Mouse (Mus musculus): ENCODE measurements around the gene Ager.
A peak's percentile ranks its signal among the peaks of the same experiment; 100 is the strongest.

Ager gene

GRCm38 (mm10) chr17:34635671-34636070 is 38.0 kb downstream of the Ager start:
- no peak for DNase-seq

- DNase-seq, result no peak
Observed at GRCm38 (mm10) chr17:34637459-34637858, 39.8 kb downstream of the Ager start.

DNA sequence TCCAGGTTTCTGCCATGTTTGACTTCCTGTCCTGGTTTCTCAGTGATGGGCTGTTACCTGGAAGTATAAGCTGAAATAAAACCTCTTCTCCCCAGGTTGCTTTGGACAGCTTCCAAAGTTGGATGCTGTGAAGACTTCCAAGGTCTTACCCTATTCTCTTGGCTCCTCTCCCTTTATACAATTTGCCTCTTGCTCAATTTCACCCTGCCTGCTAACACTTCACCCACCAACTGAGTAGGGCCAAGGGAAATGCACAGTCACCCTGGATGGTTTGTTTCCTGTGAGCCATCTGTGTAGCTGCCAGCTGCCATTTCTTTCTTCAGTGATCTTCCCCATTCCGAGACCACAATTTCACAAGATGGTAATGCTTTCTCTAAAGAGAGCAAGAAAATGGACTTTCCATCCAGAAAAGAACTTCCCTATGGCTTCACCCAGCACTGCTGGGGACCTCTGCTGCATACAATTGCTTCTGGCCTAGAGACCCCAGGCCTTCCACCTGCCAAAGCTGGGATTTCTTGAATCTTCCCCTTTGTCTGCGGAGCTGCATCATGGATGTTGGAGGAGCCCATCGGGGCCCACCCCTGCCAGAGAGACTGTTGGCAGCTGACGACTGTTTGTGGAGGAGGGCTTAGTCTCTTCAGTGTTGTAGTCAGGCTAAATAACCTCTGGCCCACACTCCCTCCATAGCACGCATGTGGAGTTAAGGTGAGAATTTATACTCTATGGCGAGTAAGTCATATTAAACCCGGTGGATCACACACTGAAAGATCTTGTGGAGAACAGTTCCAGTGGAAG is 42.0 kb downstream of the Ager start:
- DNase-seq, result peak; percentile 38

GRCm38 (mm10) chr17:34640778-34641601 is 43.3 kb downstream of the Ager start:
- peak; percentile 84 for DNase-seq

DNA sequence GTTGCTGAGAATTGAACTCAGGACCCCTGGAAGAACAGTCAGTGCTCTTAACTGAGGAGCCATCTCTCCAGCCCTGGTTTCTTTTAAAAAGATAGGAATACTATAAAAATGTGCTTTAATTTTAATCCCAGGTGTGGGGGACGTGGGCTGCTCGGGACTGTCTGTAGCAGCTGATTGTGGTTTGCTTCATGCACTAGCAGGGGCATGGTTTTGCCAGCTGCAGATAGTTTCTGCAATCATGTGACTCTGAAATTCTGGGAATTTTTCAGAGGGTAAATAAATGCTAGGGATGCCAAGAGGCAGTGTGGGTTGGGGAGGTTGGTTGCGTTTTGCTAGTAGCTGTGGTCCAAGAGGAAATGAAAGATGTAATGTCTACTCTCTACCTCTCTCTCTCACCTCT is 44.3 kb downstream of the Ager start:
- DNase-seq, result no peak

DNA sequence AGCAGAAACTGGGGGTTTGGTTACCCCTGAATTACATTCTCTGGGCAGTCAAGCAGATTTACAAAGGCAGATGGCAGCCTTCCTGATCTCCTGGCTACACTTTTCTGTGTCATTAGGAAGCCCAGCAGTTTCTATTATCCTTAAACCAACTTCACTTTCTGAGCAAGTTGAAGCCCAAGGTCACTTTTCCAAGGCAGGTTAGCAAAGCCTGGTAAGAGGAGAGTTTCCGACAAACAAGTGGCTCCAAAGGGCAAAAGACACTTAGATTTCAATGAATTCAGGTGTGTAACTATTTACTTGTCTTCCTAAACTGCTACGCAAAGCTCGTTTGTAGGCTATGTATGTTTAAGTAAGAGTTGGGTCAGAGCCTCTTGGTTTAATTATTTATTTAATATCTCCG is 45.7 kb downstream of the Ager start:
- no peak for DNase-seq

- peak; percentile 61 for DNase-seq
Observed at GRCm38 (mm10) chr17:34643944-34644343, 46.3 kb downstream of the Ager start.

- peak; percentile 95 for DNase-seq
Observed at GRCm38 (mm10) chr17:34644608-34645007, 46.9 kb downstream of the Ager start, which contains the start of gene Fkbpl. Gene Fkbpl, plus strand, starts transcription at chr17:34644764.

GRCm38 (mm10) chr17:34645256-34645829 is 47.7 kb downstream of the Ager start:
- no peak for DNase-seq

GRCm38 (mm10) chr17:34645831-34646511 is 48.3 kb downstream of the Ager start:
- DNase-seq, result peak; percentile 60

DNA sequence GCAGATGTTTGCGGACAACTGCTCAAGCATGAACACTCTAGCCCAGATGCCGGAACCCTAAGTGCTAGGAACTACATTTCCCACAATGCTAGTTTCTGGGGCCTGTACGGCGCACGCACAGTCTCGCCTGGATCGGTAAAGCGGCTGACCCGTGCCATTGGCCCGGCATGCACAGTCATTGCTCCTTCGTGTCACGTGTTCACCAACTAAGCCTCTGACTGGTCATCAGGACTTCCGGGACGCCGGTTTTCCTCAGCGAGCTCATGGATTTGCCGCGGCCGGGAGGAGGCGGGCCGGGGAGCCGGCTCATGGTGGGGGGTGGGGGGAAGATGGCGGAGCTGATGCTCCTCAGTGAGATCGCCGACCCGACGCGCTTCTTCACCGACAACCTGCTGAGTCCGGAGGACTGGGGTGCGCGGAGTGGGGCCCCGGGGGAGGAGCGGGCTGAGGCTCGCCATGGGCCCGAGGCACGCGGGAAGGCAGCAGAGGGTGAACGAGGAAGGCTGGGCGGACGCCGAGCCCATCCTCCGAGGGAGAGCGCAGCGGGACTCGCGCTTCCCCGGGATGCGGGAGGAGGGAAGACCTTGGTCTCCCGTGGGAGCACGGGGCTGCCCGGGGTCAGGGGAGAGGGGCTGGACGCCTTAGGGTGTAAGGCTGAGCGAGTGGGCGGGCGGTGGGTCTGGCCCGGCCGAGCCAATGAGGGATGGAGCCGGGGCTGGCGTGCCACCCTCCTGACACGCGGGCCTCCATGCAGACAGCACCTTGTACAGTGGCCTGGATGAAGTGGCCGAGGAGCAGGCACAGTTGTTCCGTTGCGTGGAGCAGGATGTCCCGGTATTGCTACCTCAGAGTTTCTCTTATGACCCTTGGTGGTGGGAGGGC is 49.5 kb downstream of the Ager start, which contains the start of gene Atf6b:
Atf6b (plus strand) TSS at position 241 of the 882 bp plus-strand sequence.
- peak; percentile 94 for DNase-seq

GRCm38 (mm10) chr17:34648141-34648890 is 50.7 kb downstream of the Ager start:
- DNase-seq, result peak; percentile 30

- DNase-seq, result no peak
Observed at GRCm38 (mm10) chr17:34649106-34649864, 51.6 kb downstream of the Ager start.

Data from cerebellum, adult 11 months (tissue).